Mouse (Mus musculus) brain, embryonic 14.5 days (tissue): ENCODE results near the gene Nrxn3.

Experiments used
- CTCF ChIP-seq: fragments of 200-500 bp; IDR thresholded peaks from 2 replicates; pipeline ENCODE4 v1.5.1; 2012; ENCODE audit warnings: inconsistent platforms, mild to moderate bottlenecking, moderate library complexity, borderline replicate concordance; ENCODE audit not compliant: insufficient read depth, insufficient read length; ENCODE audit errors: extremely low read depth
- POLR2A ChIP-seq: fragments of 200-500 bp; IDR thresholded peaks from 2 replicates; pipeline ENCODE4 v1.6.1; 2012; ENCODE audit warnings: mild to moderate bottlenecking, inconsistent platforms, borderline replicate concordance; ENCODE audit not compliant: poor library complexity, insufficient read depth, insufficient read length, severe bottlenecking; ENCODE audit errors: extremely low read depth

GRCm38 (mm10) chr12:88910761-88911160 lies 188.1 kb downstream of the Nrxn3 start:
- TF ChIP-seq CTCF (no peak), POLR2A (no peak)
